Mouse (Mus musculus) testis, adult 10 weeks (tissue): ENCODE measurements around the gene Vmn1r202. TPM values are rescaled to one million over a fixed set of nuclear protein-coding genes. Genes with fewer than 3 reads are reported as not detected.

Experiments
- polyA plus RNA-seq: library from polyadenylated mRNA; stranded (reverse); fragments of 350-450 nt; fragmentation: Illumina TruSeq; extraction: RNeasy Lipid Tissue Mini Kit (QIAGEN cat#74804); gene quantifications from one replicate; pipeline ENCODE4 v1.2.3, GENCODE M21; 2014; ENCODE audit warnings: low read depth, low replicate concordance

The Vmn1r202 gene
- not detected for polyA plus RNA-seq

GRCm38 (mm10) chr13:22505281-22505680 is at the start of gene Vmn1r202:
Vmn1r202 (minus strand) TSS chr13:22505381.

GRCm38 (mm10) chr13:22552898-22553297 is 47.7 kb upstream of the Vmn1r202 start, which contains the start of gene Vmn1r204:
Vmn1r204 (plus strand) TSS chr13:22553198.

GRCm38 (mm10) chr13:22517814-22518213 is 12.6 kb upstream of the Vmn1r202 start, which contains the start of gene Vmn1r203:
Vmn1r203 (plus strand) TSS chr13:22518114.

GRCm38 (mm10) chr13:22471623-22472022 is 33.6 kb downstream of the Vmn1r202 start, which contains the start of gene Vmn1r201:
Vmn1r201 (plus strand) TSS chr13:22471923.

Other genes with a start within 250 kb of the Vmn1r202 start
- gene Vmn1r195, start 234.9 kb downstream of the Vmn1r202 start, polyA plus RNA-seq: not detected
- gene Vmn1r196, start 215.5 kb downstream of the Vmn1r202 start, polyA plus RNA-seq: not detected
- gene Vmn1r197, start 180.8 kb downstream of the Vmn1r202 start, polyA plus RNA-seq: not detected
- gene Vmn1r198, start 155.0 kb downstream of the Vmn1r202 start, polyA plus RNA-seq: not detected
- gene Vmn1r199, start 125.6 kb downstream of the Vmn1r202 start, polyA plus RNA-seq: not detected
- not detected for gene Vmn1r200, start 115.0 kb downstream of the Vmn1r202 start, polyA plus RNA-seq
- gene Vmn1r201, start 33.5 kb downstream of the Vmn1r202 start, polyA plus RNA-seq: not detected
- gene Vmn1r203, start 12.7 kb upstream of the Vmn1r202 start, polyA plus RNA-seq: not detected
- not detected for gene Vmn1r204, start 47.8 kb upstream of the Vmn1r202 start, polyA plus RNA-seq
- not detected for gene Vmn1r205, start 87.6 kb upstream of the Vmn1r202 start, polyA plus RNA-seq
- not detected for gene Vmn1r206, start 118.9 kb upstream of the Vmn1r202 start, polyA plus RNA-seq
- not detected for gene Vmn1r207-ps, start 224.2 kb upstream of the Vmn1r202 start, polyA plus RNA-seq